Mouse (Mus musculus): ENCODE results near the gene Fut11. TPM values are rescaled to one million over a fixed set of nuclear protein-coding genes. Genes with fewer than 3 reads are reported as not detected.

The Fut11 gene
- total RNA-seq (2021) (1 to 10 TPM; 5.3 to 5.9 TPM), polyA plus RNA-seq (2012; rRNA removed) (5.3 and 6.9 TPM in 2 replicates)
- long read RNA-seq, full-length matches to known transcripts: 9 of 9 reads
- long read RNA-seq, partial matches to known transcripts: 0 of 9 reads
- long read RNA-seq, other reads (novel, unspliced or antisense): 0 of 9 reads

DNA sequence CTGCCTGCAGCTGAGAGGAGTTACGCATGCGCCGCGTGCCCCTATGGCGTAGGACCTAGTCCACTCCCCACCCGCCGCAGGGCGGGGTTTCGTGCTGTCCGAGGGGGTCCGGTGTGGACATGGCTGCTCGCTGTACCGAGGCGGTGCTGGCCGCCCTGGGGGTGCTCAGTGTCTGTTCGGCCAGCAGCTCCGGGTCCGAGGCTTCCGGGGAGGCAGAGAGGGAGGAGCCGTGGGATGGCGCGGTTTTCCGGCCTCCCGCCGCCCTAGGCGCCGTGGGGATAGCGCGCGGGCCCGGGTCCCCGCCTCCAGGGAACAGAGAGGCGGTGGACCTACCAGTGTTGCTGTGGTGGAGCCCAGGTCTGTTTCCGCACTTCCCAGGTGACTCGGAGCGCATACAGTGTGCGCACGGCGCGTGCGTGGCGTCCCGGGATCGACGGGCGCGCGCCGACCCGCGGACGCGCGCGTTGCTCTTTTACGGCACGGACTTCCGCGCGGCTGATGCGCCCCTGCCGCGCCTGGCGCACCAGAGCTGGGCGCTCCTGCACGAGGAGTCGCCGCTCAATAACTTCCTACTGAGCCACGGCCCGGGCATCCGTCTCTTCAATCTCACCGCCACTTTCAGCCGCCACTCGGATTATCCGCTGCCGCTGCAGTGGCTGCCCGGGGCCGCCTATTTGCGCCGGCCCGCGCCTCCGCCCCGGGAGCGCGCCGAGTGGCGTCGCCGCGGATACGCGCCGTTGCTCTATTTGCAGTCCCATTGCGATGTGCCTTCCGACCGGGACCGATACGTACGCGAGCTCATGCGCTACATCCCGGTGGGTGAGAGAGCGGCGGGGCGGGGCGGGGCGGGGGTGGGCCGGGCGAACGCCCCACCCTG, at the start of gene Fut11:
Fut11 (plus strand) TSS at position 85 of the 877 bp plus-strand sequence.
- no peaks in the 10 kb centered on the region for H3K27me3 ChIP-seq (ENCODE audit: control insufficient read depth, insufficient read depth, low read length)
- intact Hi-C loops (cut with DNase I): loop anchor here (2.0 kb wide), 1 partner anchor 20 kb away; the partner anchor contains the start of gene Sec24c
- no peak for TF ChIP-seq CTCF (IDR thresholded peaks at IDR 0.05)
- TF ChIP-seq POLR2A (IDR thresholded peaks at IDR 0.05; ENCODE audit: insufficient read depth, low read depth, low read length): peak; percentile 77; the same call in 1 of the 2 replicates
- 0 out of 2 replicates have a peak, but pooled peaks have one; percentile 33 for TF ChIP-seq EP300 (IDR thresholded peaks at IDR 0.05; ENCODE audit: insufficient read depth, low read depth, low read length)
- H3K27ac ChIP-seq: peak within 1 kb of the TSS; percentile 96
- peak within 1 kb of the TSS; percentile 91 for H3K4me3 ChIP-seq
- under 1% methylated on average over 111 of the region's 111 CpGs for WGBS
- H3K9ac ChIP-seq (ENCODE audit: low read depth, low read length): peak within 1 kb of the TSS; percentile 79
- peaks cover 18% of the 10 kb centered on the region for H3K4me1 ChIP-seq (ENCODE audit: control insufficient read depth, insufficient read depth, low read length)
- no peaks in the 10 kb centered on the region for H3K79me2 ChIP-seq (replicated peaks; ENCODE audit: control insufficient read depth, insufficient read depth, low read length)
- peak; percentile 90 to 91 for DNase-seq
- H3K36me3 ChIP-seq (ENCODE audit: control insufficient read depth, insufficient read depth, low read length): peaks cover 16% of the 10 kb centered on the region

DNA sequence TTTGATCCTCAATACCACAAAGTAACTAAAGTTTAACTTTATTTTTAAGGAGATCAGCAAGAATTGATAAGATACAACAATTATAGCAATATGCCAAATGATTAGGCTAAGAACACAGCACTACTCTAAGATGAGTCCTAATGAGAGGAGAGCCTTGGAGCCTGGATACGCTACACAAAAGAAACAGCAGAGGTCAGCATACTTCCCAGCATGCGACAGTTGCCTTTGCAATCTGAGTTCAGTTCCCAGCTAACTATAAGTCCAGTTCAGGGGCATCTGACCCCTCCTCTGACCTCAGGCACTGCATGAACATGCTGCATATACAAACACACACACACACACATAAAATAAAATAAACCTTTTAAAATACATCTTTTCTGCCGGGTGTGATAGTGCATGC, 49.2 kb upstream of the Fut11 start:
- intact Hi-C loops (cut with DNase I): loop anchor here (10.0 kb wide), 1 partner anchor 251 kb away; the partner anchor contains the start of gene Mrps16
- H3K4me1 ChIP-seq (ENCODE audit: control insufficient read depth, insufficient read depth, low read length): no peaks in the 10 kb centered on the region; the same call in 1 of the 2 replicates
- DNase-seq: no peak
- no peak overlapping the region for H3K4me3 ChIP-seq
- H3K36me3 ChIP-seq (ENCODE audit: control insufficient read depth, insufficient read depth, low read length): peaks cover 2% of the 10 kb centered on the region
- no peak overlapping the region for H3K9ac ChIP-seq (ENCODE audit: low read depth, low read length)
- H3K27ac ChIP-seq: no peak overlapping the region
- TF ChIP-seq CTCF (IDR thresholded peaks at IDR 0.05) (peak; percentile 34), POLR2A (IDR thresholded peaks at IDR 0.05; ENCODE audit: insufficient read depth, low read depth, low read length) (no peak), EP300 (IDR thresholded peaks at IDR 0.05; ENCODE audit: insufficient read depth, low read depth, low read length) (no peak)
- whole genome bisulfite sequencing: 47% methylated on average over 3 of the region's 3 CpGs
- no peaks in the 10 kb centered on the region for H3K79me2 ChIP-seq (replicated peaks; ENCODE audit: control insufficient read depth, insufficient read depth, low read length)
- no peaks in the 10 kb centered on the region for H3K27me3 ChIP-seq (ENCODE audit: control insufficient read depth, insufficient read depth, low read length)

- Histone ChIP-seq H3K36me3 (ENCODE audit: control insufficient read depth, insufficient read depth, low read length) (peaks cover 2% of the 10 kb centered on the region), H3K4me3 (no peak overlapping the region), H3K27me3 (ENCODE audit: control insufficient read depth, insufficient read depth, low read length) (no peaks in the 10 kb centered on the region), H3K79me2 (replicated peaks; ENCODE audit: control insufficient read depth, insufficient read depth, low read length) (no peaks in the 10 kb centered on the region), H3K27ac (no peak overlapping the region), H3K9ac (ENCODE audit: low read depth, low read length) (no peak overlapping the region), H3K4me1 (ENCODE audit: control insufficient read depth, insufficient read depth, low read length) (no peaks in the 10 kb centered on the region; the same call in 1 of the 2 replicates)
- no peak for TF ChIP-seq CTCF (IDR thresholded peaks at IDR 0.05)
- no peak for TF ChIP-seq POLR2A (IDR thresholded peaks at IDR 0.05; ENCODE audit: insufficient read depth, low read depth, low read length)
- TF ChIP-seq EP300 (IDR thresholded peaks at IDR 0.05; ENCODE audit: insufficient read depth, low read depth, low read length): no peak
- intact Hi-C loops (cut with DNase I): loop anchor here (10.0 kb wide), 1 partner anchor 252 kb away; the partner anchor contains the start of gene Mrps16
- no peak for DNase-seq
These were observed 48.4 kb upstream of the Fut11 start for GRCm38 (mm10) chr14:20646381-20646780.

DNA sequence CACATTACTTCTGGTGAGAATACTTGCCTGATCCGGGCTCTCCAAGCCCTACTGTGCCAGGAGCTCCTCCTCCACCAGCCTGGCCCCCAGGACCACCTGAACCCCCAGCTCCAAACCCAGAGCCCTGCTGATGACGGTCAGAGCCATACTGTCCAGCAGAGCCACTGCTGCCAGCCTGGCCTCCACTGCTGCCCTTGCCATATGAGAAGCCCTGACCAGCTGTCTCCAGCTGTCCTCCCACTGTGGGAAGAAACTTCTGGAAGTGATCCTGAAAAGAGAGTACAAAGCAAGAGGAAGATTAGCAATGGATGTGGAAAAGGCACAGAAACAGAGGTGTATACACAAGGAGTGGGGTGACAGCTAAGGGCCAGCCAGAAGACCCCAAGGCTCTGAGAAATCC, 43.8 kb upstream of the Fut11 start:
- Histone ChIP-seq H3K9ac (ENCODE audit: low read depth, low read length) (no peak overlapping the region), H3K36me3 (ENCODE audit: control insufficient read depth, insufficient read depth, low read length) (no peaks in the 10 kb centered on the region), H3K79me2 (replicated peaks; ENCODE audit: control insufficient read depth, insufficient read depth, low read length) (no peaks in the 10 kb centered on the region), H3K4me1 (ENCODE audit: control insufficient read depth, insufficient read depth, low read length) (peaks cover 3% of the 10 kb centered on the region), H3K27me3 (ENCODE audit: control insufficient read depth, insufficient read depth, low read length) (no peaks in the 10 kb centered on the region), H3K4me3 (no peak overlapping the region), H3K27ac (no peak overlapping the region; the same call in 1 of the 2 replicates)
- intact Hi-C loops (cut with DNase I): no loop called here
- WGBS: 78% methylated on average over 2 of the region's 2 CpGs
- DNase-seq: peak; percentile 33 to 59
- TF ChIP-seq POLR2A (IDR thresholded peaks at IDR 0.05; ENCODE audit: insufficient read depth, low read depth, low read length) (no peak), CTCF (IDR thresholded peaks at IDR 0.05) (no peak), EP300 (IDR thresholded peaks at IDR 0.05; ENCODE audit: insufficient read depth, low read depth, low read length) (no peak)

DNA sequence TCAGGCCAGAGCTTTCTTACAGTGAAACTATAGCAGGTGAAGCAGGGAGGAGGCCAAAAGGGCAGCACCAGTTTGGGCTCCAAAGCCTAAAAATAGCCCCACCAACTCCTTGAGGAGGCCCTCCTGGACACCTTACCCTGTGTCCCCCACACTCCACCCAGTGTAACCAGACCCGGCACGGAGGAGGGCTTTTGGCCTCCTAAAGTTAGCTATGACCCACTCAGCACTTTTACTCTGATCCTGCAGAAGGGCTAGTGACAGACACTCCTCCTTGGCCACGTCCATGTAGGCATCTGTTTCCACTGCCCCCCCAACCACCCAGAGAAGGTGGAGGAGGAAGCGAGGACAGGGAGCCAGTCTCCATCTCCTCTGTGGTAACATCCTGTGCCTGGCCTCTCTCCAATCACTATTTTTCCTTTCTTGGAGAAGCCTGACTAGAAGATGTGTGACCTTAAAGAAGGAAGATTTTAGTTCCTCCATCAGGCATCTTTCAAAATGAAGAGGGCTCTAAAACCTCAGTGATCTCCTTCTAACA, 43.0 kb upstream of the Fut11 start:
- Histone ChIP-seq H3K4me3 (no peak overlapping the region), H3K27me3 (ENCODE audit: control insufficient read depth, insufficient read depth, low read length) (no peaks in the 10 kb centered on the region), H3K9ac (ENCODE audit: low read depth, low read length) (no peak overlapping the region), H3K79me2 (replicated peaks; ENCODE audit: control insufficient read depth, insufficient read depth, low read length) (no peaks in the 10 kb centered on the region), H3K27ac (peak overlapping the region; percentile 20; the same call in 1 of the 2 replicates), H3K36me3 (ENCODE audit: control insufficient read depth, insufficient read depth, low read length) (no peaks in the 10 kb centered on the region), H3K4me1 (ENCODE audit: control insufficient read depth, insufficient read depth, low read length) (peaks cover 3% of the 10 kb centered on the region)
- 48% methylated on average over 4 of the region's 4 CpGs for WGBS
- peak in 1 of 2 experiments; percentile 19 for DNase-seq
- TF ChIP-seq CTCF (IDR thresholded peaks at IDR 0.05) (no peak), POLR2A (IDR thresholded peaks at IDR 0.05; ENCODE audit: insufficient read depth, low read depth, low read length) (no peak), EP300 (IDR thresholded peaks at IDR 0.05; ENCODE audit: insufficient read depth, low read depth, low read length) (no peak)
- intact Hi-C loops (cut with DNase I): no loop called here

Data from heart, adult 2 months (tissue).